Mouse (Mus musculus): ENCODE measurements around the gene Rbfox3. TPM values are rescaled to one million over a fixed set of nuclear protein-coding genes. Genes with fewer than 3 reads are reported as not detected.

The Rbfox3 gene
- total RNA-seq, 2 experiments from 2014 or later, result 272 to 280 TPM

- intact Hi-C loops (cut with DNase I), result no loop called here
- no peak for DNase-seq (ENCODE audit: extremely low spot score in 1 of 2, low spot score in 2 of 2)
Measured at GRCm38 (mm10) chr11:118751879-118752616, 159.3 kb downstream of the Rbfox3 start.

DNA sequence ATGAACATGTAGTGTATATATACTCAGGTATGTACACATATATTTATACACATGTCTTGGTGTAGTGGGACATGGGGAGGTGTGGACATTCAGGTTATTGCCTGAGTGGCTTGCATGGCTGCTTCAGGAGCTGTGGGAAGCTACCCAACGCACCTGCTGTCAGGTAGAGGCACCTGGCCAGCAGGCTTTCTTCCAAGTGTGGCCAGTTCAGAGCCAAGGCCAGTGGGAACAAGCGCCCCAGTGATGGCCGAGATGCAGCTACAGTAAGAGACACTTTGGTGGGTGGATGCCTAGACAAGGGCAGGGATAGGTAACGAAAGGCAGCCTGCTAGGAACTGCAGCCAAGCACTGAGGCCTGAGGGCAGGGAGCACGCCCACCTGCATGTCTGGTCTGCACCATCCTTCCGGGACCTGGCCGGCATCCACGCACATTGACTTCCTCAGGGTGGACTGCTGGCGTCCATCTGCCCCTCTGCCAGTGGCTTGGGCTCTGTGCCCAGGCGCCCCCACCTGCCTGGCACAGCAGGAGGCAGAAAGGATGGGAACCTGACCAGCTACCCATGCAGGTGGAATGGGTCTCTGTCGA, 160.6 kb downstream of the Rbfox3 start:
- intact Hi-C loops (cut with DNase I), result no loop called here
- DNase-seq (ENCODE audit: extremely low spot score in 1 of 2, low spot score in 2 of 2), result no peak

GRCm38 (mm10) chr11:118749541-118749940, 161.9 kb downstream of the Rbfox3 start:
- intact Hi-C loops (cut with DNase I), result no loop called here
- DNase-seq (ENCODE audit: extremely low spot score in 1 of 2, low spot score in 2 of 2), result no peak

- intact Hi-C loops (cut with DNase I), result no loop called here
- peak in 1 of 2 experiments; percentile 56 for DNase-seq (ENCODE audit: extremely low spot score in 1 of 2, low spot score in 2 of 2)
Measured at GRCm38 (mm10) chr11:118748622-118749021, 162.8 kb downstream of the Rbfox3 start.

- DNase-seq (ENCODE audit: extremely low spot score in 1 of 2, low spot score in 2 of 2), result no peak
- intact Hi-C loops (cut with DNase I), result no loop called here
Measured at GRCm38 (mm10) chr11:118745279-118745678, 166.1 kb downstream of the Rbfox3 start.

GRCm38 (mm10) chr11:118744782-118745181, 166.6 kb downstream of the Rbfox3 start:
- peak in 1 of 2 experiments; percentile 73 for DNase-seq (ENCODE audit: extremely low spot score in 1 of 2, low spot score in 2 of 2)
- intact Hi-C loops (cut with DNase I), result loop anchor here (5.0 kb wide), 1 partner anchor 233 kb away; no protein-coding TSS in a partner anchor

DNA sequence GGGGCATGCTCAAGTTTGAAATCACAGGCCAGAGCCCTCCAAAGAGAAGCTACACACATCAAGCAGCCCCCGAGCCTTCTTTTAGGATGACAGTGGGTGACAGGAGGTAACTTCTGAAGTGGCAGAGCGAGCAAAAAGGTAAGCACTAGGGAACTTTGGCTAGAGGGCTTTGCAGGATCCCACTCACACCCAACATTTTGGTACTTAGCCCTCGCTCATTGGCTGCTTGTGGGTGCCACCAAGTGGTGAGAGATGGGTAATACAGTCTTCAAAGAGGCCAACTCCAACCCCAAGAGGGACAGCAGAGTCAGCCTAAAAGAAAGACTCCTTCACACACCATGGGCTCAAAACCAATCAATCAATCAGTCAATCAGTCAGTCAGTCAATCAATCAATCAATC, 168.6 kb downstream of the Rbfox3 start:
- no peak for DNase-seq (ENCODE audit: extremely low spot score in 1 of 2, low spot score in 2 of 2)
- intact Hi-C loops (cut with DNase I), result loop anchor here (5.0 kb wide), 1 partner anchor 235 kb away; no protein-coding TSS in a partner anchor

DNA sequence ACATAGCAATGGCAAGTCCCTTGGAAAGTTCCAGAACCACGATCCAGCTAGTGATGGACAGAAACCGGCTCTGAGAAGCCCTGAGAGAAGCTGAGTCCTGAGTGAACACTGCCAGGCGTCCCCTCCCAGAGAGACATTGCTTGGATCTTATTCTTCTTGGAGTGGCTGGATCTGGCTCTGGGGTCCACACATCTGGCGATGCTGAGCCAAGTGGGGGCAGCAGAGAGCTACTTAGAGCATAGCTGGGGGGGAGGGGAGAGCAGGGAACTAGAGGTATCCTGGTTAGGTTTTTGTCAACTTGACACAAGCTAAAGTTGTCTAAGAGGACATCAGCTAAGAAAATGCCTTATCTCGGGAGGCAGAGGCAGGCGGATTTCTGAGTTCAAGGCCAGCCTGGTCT, 170.1 kb downstream of the Rbfox3 start:
- DNase-seq (ENCODE audit: extremely low spot score in 1 of 2, low spot score in 2 of 2), result peak in 1 of 2 experiments; percentile 65
- intact Hi-C loops (cut with DNase I), result loop anchor here (5.0 kb wide), 1 partner anchor 236 kb away; no protein-coding TSS in a partner anchor

DNA sequence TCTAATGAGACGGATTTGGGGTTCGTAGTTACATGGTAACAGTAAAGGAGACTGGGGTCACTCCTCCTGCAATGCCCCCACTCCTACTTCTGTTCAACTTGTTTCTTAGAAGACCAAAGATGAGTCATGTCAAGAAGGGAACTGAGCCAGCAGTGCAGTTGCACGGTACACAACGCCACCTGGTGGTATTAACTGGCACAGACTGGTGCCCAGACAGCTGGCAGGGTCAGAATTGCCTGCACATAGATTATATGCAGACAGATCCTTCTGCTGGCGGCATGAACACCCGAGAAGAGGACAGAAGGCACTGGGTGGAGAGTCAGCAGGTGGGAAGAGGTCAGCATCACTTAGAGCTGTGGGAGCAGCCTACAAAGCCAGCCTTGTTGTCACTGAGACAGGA, 171.4 kb downstream of the Rbfox3 start:
- intact Hi-C loops (cut with DNase I), result loop anchor here (5.0 kb wide), 1 partner anchor 237 kb away; no protein-coding TSS in a partner anchor
- DNase-seq (ENCODE audit: extremely low spot score in 1 of 2, low spot score in 2 of 2), result peak in 1 of 2 experiments; percentile 70

DNA sequence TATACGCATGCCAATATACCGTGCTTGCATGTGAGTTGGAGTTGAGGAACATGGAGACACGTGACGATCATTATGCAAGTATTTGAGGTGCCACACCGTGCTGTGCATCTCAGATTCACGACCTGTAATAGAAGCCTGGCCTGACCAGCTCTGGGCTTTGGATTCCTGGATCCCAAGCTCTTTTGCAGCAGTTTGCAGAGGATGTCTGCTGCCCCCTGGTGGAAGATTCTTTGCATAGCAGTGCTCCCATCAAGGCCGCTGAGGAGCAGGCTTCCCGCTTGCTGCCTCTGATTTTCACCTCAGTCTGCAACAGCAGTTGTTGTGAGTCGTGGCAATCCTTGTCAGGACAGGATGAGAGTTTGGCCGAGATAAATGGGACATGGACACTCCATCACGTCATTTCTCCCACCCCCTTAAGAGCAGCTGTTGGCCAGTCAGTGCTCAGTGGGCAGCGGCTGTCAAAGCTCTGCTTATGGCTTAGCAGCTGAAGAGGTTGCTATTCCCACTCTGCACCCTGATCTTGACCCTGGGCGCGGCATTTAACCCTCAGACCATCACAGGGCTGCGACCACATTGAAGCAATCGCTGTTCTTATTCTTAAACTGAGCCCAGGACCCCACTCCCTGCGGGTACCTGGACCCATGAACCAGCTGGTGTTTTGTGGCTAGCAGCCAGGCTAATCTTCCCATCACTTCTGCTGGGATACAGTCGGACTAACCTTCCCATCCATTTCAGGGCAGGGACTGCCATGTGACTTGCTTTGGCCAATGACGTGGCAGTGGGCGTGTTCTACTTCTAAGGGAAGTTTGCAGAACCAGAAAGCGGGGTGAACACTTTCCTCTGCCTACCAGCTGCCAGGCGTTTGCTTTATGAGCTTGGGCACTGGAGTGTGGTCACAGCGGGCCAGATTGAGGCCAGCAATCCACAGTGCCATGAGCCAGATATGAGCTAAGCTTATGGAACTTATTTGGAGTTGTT, 172.3 kb downstream of the Rbfox3 start:
- intact Hi-C loops (cut with DNase I), result loop anchor here (5.0 kb wide), 2 partner anchors 167 to 292 kb away; no protein-coding TSS in a partner anchor

DNA sequence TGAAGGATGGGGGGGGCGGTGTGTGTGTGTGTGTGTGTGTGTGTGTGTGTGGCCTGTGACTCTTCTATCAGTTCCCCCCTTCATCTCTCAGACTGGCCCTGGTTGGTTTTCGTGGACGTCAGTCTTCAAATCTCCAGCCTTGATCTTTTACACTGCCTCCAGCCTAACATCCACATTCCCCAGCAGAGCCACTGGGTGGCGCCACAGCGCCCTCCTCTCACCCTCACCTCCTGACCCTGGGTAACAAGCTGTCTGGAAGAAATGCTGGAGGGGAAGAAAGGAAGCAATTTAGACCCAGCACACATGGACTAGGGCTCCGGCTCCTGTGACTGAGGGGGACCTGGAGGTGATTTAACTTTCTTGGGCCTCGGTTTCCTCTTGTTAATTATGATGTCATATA, 173.1 kb downstream of the Rbfox3 start:
- intact Hi-C loops (cut with DNase I), result loop anchor here (5.0 kb wide), 2 partner anchors 166 to 291 kb away; no protein-coding TSS in a partner anchor
- DNase-seq (ENCODE audit: extremely low spot score in 1 of 2, low spot score in 2 of 2), result no peak

More for the DNA sequence above, 172.3 kb downstream of the Rbfox3 start:
- DNase-seq (ENCODE audit: extremely low spot score in 1 of 2, low spot score in 2 of 2), result peak; percentile 80 to 86

DNA sequence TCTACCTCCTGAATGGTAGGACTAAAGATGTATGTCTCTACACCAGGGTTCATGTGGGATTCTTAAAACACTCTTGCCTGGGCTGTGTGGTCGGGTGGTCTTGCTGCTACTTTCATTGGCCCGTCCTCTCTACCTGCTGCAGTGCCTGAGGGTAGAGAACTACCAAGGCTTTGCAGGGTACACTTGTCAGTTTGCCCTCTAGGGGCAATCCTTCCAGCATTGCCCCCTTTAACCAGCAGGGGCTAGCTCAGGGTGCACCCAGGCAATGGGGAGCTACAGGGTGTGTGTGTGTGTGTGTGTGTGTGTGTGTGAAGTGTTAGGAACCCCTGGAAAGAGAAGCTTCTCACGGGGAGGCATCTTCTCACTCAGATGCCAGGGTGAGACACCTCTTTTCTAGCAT, 173.6 kb downstream of the Rbfox3 start:
- no peak for DNase-seq (ENCODE audit: extremely low spot score in 1 of 2, low spot score in 2 of 2)
- intact Hi-C loops (cut with DNase I), result loop anchor here (5.0 kb wide), 2 partner anchors 166 to 291 kb away; no protein-coding TSS in a partner anchor

DNA sequence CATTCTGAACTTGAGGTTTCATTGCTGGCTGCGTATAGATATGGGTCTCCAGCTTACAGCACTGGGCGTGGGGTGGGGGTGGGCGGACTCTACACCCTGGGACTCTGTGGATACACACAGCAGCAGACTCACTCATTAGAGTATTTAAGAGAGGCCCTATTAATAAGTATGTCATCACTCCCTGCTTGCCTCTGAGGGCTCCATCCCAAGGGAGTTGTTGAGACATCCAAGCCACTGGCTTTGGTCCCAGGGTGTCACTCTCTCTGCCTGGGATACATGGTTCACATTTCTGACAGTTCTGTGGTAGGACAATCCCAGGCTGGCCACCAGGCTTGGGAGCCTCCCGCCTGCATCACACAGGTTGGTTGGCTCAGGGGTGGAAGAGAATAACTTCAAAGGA, 174.4 kb downstream of the Rbfox3 start:
- no peak for DNase-seq (ENCODE audit: extremely low spot score in 1 of 2, low spot score in 2 of 2)
- intact Hi-C loops (cut with DNase I), result loop anchor here (5.0 kb wide), 2 partner anchors 165 to 290 kb away; no protein-coding TSS in a partner anchor

GRCm38 (mm10) chr11:118731655-118732054, 179.7 kb downstream of the Rbfox3 start:
- DNase-seq (ENCODE audit: extremely low spot score in 1 of 2, low spot score in 2 of 2), result no peak
- intact Hi-C loops (cut with DNase I), result no loop called here

DNA sequence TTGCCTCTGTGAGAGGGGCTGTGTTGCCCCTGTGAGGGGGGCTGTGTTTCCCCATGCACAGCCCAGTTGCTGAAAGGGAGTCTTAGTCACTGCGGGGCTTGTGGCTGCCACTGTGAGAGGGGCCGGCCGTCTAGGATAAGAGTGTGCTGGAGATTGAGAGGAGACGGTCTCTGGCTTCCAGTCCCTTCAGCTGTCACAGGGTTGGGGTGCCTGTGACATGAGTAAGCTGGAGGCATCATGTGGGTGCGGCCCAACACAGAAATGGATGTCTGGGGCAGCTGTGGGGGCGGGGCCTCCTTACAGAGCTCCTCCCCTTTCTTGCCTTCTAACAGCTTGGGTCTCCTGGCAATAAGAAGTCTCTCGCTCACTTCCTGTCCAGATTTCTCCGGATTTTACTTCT, 182.0 kb downstream of the Rbfox3 start:
- DNase-seq (ENCODE audit: extremely low spot score in 1 of 2, low spot score in 2 of 2), result no peak
- intact Hi-C loops (cut with DNase I), result no loop called here

DNA sequence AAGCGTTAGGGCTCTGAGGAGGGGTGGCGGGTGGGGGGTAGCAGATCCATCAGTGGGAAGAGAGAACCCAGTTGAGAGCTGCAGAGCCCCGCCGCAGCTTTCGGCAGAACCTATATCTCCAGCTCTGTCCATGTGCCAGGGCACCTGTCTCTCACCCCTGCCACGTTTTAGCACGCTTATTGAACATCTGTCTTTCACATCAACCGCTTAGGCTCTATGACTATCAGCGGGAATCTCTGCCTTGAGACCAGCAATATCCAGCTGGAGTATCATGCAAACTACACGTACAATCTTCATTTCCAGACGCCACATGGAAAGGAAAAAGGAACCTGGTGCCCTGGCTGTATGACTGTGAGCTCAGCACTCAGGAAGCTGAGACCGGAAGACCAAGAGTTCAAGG, 182.6 kb downstream of the Rbfox3 start:
- intact Hi-C loops (cut with DNase I), result no loop called here
- DNase-seq (ENCODE audit: extremely low spot score in 1 of 2, low spot score in 2 of 2), result no peak

DNA sequence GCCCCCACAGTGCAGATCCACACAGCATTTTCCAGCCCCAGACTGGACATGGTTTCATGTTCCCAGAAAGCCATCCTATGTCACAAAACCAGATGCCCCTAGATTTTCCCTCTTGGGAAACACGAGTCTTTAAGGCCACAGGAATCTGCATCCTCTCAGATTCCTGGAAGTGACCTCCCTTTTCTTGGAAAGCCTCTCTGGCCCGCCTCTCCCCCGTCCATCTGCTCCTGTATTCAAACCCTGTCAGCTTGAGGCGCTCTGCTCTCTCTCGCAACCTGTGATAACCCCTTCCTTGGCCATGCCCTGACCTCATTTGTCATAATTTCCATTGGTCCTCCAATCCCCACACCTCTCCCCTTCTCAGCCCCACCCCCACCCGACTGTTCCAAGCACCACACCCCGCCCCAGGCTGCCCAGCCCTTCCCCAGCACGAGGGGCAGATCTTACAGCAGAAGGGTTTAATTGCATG, 183.3 kb downstream of the Rbfox3 start:
- no peak for DNase-seq (ENCODE audit: extremely low spot score in 1 of 2, low spot score in 2 of 2)
- intact Hi-C loops (cut with DNase I), result no loop called here

- intact Hi-C loops (cut with DNase I), result no loop called here
Measured at GRCm38 (mm10) chr11:118726430-118726829, 185.0 kb downstream of the Rbfox3 start.

GRCm38 (mm10) chr11:118724423-118724822, 187.0 kb downstream of the Rbfox3 start:
- intact Hi-C loops (cut with DNase I), result no loop called here
- DNase-seq (ENCODE audit: extremely low spot score in 1 of 2, low spot score in 2 of 2), result no peak

More at GRCm38 (mm10) chr11:118726430-118726829, 185.0 kb downstream of the Rbfox3 start:
- no peak for DNase-seq (ENCODE audit: extremely low spot score in 1 of 2, low spot score in 2 of 2)

Measured in left cerebral cortex, postnatal 10 days (tissue).